Mouse (Mus musculus): Measurements from ENCODE around the gene Rnf166. TPM values are rescaled to one million over a fixed set of nuclear protein-coding genes. Genes with fewer than 3 reads are reported as not detected.

The Rnf166 gene
- polyA plus RNA-seq, 1 experiment from 2014 or later, result 14.0 TPM

- H3K4me1 ChIP-seq (ENCODE audit: control insufficient read depth, low read depth, low read length), result peaks cover 24% of the 10 kb centered on the region
- peak overlapping the region; percentile 74 for H3K9ac ChIP-seq (ENCODE audit: low read depth, low read length)
- H3K27me3 ChIP-seq (ENCODE audit: control insufficient read depth, insufficient read depth, low read depth, low read length), result no peaks in the 10 kb centered on the region
- peak overlapping the region; percentile 73 for H3K4me3 ChIP-seq (ENCODE audit: low read depth, low read length)
- H3K9me3 ChIP-seq (replicated peaks; ENCODE audit: control insufficient read depth, low read length), result no peaks in the 10 kb centered on the region
- peak overlapping the region; percentile 83 for H3K4me2 ChIP-seq (ENCODE audit: low read depth, low read length)
- H3K27ac ChIP-seq (ENCODE audit: low read length), result peak overlapping the region; percentile 10
- 3% methylated on average over 16 of the region's 16 CpGs for WGBS (ENCODE audit: insufficient replicate concordance)
- peak; percentile 23; the same call in 1 of the 2 replicates for ATAC-seq (ENCODE audit: low read depth)
- H3K36me3 ChIP-seq (ENCODE audit: control insufficient read depth, insufficient read depth), result peaks cover 12% of the 10 kb centered on the region
These were observed 808 bp downstream of the Rnf166 start for GRCm38 (mm10) chr8:122474951-122475560.

DNA sequence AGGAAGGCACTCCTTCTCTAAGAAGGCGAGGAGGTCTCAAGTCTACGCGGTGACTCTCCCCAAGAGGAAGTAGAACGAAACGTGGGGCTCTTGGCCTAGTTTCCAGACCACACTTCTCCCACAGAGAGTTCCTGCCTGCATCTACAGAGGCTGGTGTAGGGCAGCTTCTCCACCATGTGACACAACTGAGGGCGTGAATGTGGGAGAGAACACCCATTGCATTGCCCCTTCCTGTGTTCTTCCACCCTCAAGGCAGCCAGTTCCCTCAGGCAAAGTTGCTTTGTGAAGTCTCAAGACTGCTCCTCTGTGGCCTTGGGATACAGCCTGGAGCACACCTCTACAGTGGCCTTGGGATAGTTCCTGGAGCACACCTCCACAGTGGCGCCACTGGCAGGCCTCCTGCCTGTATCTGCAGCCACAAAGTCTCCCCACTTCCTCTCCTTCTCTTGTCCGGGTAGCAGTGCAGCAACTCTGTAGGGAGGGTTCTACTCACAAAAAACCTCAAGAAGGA lies 1.9 kb downstream of the Rnf166 start:
- peak overlapping the region; percentile 70 for H3K27ac ChIP-seq (ENCODE audit: low read length)
- H3K4me1 ChIP-seq (ENCODE audit: control insufficient read depth, low read depth, low read length), result peaks cover 28% of the 10 kb centered on the region
- H3K9ac ChIP-seq (ENCODE audit: low read depth, low read length), result no peak overlapping the region
- H3K36me3 ChIP-seq (ENCODE audit: control insufficient read depth, insufficient read depth), result peaks cover 3% of the 10 kb centered on the region
- no peak overlapping the region for H3K4me2 ChIP-seq (ENCODE audit: low read depth, low read length)
- no peaks in the 10 kb centered on the region for H3K27me3 ChIP-seq (ENCODE audit: control insufficient read depth, insufficient read depth, low read depth, low read length)
- ATAC-seq (ENCODE audit: low read depth), result no peak
- WGBS (ENCODE audit: insufficient replicate concordance), result 35% methylated on average over 8 of the region's 8 CpGs
- H3K9me3 ChIP-seq (replicated peaks; ENCODE audit: control insufficient read depth, low read length), result no peaks in the 10 kb centered on the region
- no peak overlapping the region for H3K4me3 ChIP-seq (ENCODE audit: low read depth, low read length)

GRCm38 (mm10) chr8:122470691-122471090 lies 5.2 kb downstream of the Rnf166 start:
- ATAC-seq (ENCODE audit: low read depth), result no peak
- Histone ChIP-seq H3K4me1 (ENCODE audit: control insufficient read depth, low read depth, low read length) (peaks cover 20% of the 10 kb centered on the region), H3K4me2 (ENCODE audit: low read depth, low read length) (no peak overlapping the region), H3K27me3 (ENCODE audit: control insufficient read depth, insufficient read depth, low read depth, low read length) (no peaks in the 10 kb centered on the region), H3K9ac (ENCODE audit: low read depth, low read length) (no peak overlapping the region), H3K9me3 (replicated peaks; ENCODE audit: control insufficient read depth, low read length) (no peaks in the 10 kb centered on the region), H3K36me3 (ENCODE audit: control insufficient read depth, insufficient read depth) (no peaks in the 10 kb centered on the region), H3K27ac (ENCODE audit: low read length) (no peak overlapping the region), H3K4me3 (ENCODE audit: low read depth, low read length) (no peak overlapping the region)
- 64% methylated on average over 5 of the region's 5 CpGs for WGBS (ENCODE audit: insufficient replicate concordance)

- Histone ChIP-seq H3K4me2 (ENCODE audit: low read depth, low read length) (no peak overlapping the region), H3K9ac (ENCODE audit: low read depth, low read length) (no peak overlapping the region), H3K27me3 (ENCODE audit: control insufficient read depth, insufficient read depth, low read depth, low read length) (no peaks in the 10 kb centered on the region), H3K27ac (ENCODE audit: low read length) (no peak overlapping the region), H3K9me3 (replicated peaks; ENCODE audit: control insufficient read depth, low read length) (no peaks in the 10 kb centered on the region), H3K36me3 (ENCODE audit: control insufficient read depth, insufficient read depth) (no peaks in the 10 kb centered on the region), H3K4me3 (ENCODE audit: low read depth, low read length) (no peak overlapping the region), H3K4me1 (ENCODE audit: control insufficient read depth, low read depth, low read length) (peaks cover 19% of the 10 kb centered on the region)
- WGBS (ENCODE audit: insufficient replicate concordance), result 76% methylated on average over 10 of the region's 10 CpGs
- no peak for ATAC-seq (ENCODE audit: low read depth)
These were observed 5.9 kb downstream of the Rnf166 start for GRCm38 (mm10) chr8:122469965-122470364.

DNA sequence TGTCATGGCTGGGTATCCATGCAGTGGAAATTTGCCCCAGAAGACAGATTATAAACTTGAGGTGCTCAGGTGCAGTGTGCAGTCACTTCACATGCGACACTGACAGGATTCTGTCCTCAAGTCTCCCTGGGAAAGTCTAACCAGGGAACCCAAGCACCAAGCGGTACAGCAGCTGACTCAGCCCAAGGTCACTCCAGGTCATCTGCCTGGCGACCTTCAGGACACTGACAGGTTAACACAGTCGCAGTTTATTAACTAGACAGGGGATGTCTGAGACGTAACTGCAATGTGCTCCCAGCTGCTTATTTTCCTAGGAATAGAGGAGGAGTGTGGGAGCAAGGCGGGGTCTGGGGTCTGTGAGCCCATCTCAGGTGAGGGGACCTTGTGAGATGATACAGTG lies 6.5 kb downstream of the Rnf166 start:
- Histone ChIP-seq H3K36me3 (ENCODE audit: control insufficient read depth, insufficient read depth) (no peaks in the 10 kb centered on the region), H3K4me3 (ENCODE audit: low read depth, low read length) (no peak overlapping the region), H3K9ac (ENCODE audit: low read depth, low read length) (no peak overlapping the region), H3K4me1 (ENCODE audit: control insufficient read depth, low read depth, low read length) (peaks cover 18% of the 10 kb centered on the region), H3K27ac (ENCODE audit: low read length) (no peak overlapping the region), H3K9me3 (replicated peaks; ENCODE audit: control insufficient read depth, low read length) (no peaks in the 10 kb centered on the region), H3K4me2 (ENCODE audit: low read depth, low read length) (no peak overlapping the region), H3K27me3 (ENCODE audit: control insufficient read depth, insufficient read depth, low read depth, low read length) (no peaks in the 10 kb centered on the region)
- no peak for ATAC-seq (ENCODE audit: low read depth)
- 61% methylated on average over 6 of the region's 6 CpGs for WGBS (ENCODE audit: insufficient replicate concordance)

DNA sequence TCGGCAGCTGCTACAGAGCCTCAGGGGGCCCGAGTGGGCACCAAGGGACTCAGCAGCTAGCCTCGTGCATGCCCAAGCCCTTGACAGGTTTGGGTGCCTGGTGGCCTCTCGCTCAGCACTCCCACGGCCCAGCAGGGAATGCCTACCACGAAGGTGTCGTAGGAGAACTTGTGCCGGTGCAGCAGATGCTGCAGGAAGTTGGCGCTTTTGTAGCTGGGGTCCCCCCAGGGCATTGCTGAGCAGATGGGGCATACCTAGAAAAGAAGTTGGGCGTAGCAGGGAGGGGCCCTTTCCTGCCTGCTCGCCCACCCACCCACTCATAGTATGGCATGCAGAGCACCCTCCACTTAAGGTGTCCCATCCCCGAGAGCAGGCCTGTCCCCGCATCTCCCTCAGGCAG lies 8.0 kb downstream of the Rnf166 start:
- H3K4me3 ChIP-seq (ENCODE audit: low read depth, low read length), result no peak overlapping the region
- H3K4me1 ChIP-seq (ENCODE audit: control insufficient read depth, low read depth, low read length), result peaks cover 25% of the 10 kb centered on the region
- H3K36me3 ChIP-seq (ENCODE audit: control insufficient read depth, insufficient read depth), result no peaks in the 10 kb centered on the region
- no peak for ATAC-seq (ENCODE audit: low read depth)
- WGBS (ENCODE audit: insufficient replicate concordance), result 77% methylated on average over 13 of the region's 13 CpGs
- H3K27ac ChIP-seq (ENCODE audit: low read length), result no peak overlapping the region
- no peak overlapping the region for H3K9ac ChIP-seq (ENCODE audit: low read depth, low read length)
- H3K9me3 ChIP-seq (replicated peaks; ENCODE audit: control insufficient read depth, low read length), result no peaks in the 10 kb centered on the region
- H3K4me2 ChIP-seq (ENCODE audit: low read depth, low read length), result no peak overlapping the region
- H3K27me3 ChIP-seq (ENCODE audit: control insufficient read depth, insufficient read depth, low read depth, low read length), result no peaks in the 10 kb centered on the region

DNA sequence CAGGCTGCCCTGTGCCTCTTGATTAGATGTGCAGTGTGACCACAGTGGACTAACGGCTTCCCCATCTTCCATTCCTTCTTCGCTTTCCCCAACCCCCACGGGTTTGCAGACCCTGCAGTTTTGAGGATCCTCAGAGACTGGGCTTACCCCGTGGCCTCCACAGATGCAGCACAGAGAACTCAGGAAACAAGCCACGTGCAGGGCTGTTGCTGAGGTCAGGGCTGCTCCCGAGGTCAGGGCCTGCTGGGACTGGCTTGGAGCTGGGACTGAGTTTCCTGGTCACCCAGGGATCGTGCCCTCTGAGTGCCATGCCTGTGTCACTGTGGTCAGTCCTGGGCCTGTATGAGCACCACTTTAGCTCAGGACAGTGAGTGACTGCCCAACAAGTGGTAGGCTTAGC lies 10.9 kb downstream of the Rnf166 start:
- Histone ChIP-seq H3K27ac (ENCODE audit: low read length) (no peak overlapping the region), H3K27me3 (ENCODE audit: control insufficient read depth, insufficient read depth, low read depth, low read length) (peaks cover 21% of the 10 kb centered on the region), H3K4me1 (ENCODE audit: control insufficient read depth, low read depth, low read length) (peaks cover 38% of the 10 kb centered on the region), H3K9me3 (replicated peaks; ENCODE audit: control insufficient read depth, low read length) (no peaks in the 10 kb centered on the region), H3K4me2 (ENCODE audit: low read depth, low read length) (no peak overlapping the region), H3K9ac (ENCODE audit: low read depth, low read length) (no peak overlapping the region), H3K4me3 (ENCODE audit: low read depth, low read length) (no peak overlapping the region), H3K36me3 (ENCODE audit: control insufficient read depth, insufficient read depth) (no peaks in the 10 kb centered on the region)
- ATAC-seq (ENCODE audit: low read depth), result no peak
- 16% methylated on average over 7 of the region's 7 CpGs for WGBS (ENCODE audit: insufficient replicate concordance)

DNA sequence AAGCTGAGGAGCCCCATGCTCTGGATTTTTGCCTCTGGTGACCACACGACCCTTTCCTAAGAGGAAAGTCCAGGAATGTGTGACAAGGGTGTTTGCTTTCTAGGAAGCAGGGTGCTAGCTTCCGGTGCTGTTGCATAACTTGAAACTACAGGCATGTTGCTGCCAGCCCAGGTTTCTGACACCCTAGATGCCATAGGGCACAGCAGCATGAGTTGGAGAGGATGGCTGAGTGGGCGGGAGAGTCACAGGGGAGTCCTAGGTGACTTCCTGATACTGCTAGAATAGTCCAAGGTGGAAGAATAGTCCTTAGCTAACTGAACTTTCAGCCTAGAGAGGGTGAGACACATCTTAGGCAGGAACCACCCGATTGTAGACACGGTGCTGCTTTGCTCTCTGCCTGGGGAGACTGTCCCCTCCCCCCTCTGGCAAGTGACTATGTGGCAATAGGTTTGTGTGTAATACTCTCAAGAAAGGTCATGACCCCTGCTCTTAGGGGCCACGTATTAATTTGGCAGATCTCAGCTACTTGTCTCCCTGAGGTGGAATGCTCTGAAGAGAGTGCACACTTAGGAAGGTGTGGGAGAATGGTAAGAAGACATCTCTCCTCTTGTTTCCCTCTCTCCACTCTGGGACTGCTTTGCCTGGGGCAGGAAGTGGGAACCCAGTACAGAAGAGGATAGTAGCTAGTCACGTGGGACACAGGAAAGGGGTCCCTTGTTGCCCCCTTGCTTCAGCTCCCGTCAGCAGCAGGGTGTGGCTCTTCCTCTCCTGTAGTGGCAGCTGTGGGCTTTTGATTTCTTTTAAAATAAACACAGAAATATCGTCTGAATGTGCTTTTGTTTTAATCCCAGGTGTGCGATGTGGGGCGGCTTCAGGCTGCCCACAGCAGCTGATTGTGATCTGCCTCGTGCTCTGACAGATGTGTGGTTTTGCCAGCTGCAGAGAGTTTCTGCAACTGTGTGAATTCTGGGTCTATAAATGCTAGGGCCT lies 11.9 kb downstream of the Rnf166 start:
- 0 out of 2 replicates have a peak overlapping the region, but pooled peaks have one; percentile 15 for H3K27ac ChIP-seq (ENCODE audit: low read length)
- H3K36me3 ChIP-seq (ENCODE audit: control insufficient read depth, insufficient read depth), result no peaks in the 10 kb centered on the region
- ATAC-seq (ENCODE audit: low read depth), result peak; percentile 31
- WGBS (ENCODE audit: insufficient replicate concordance), result 16% methylated on average over 12 of the region's 12 CpGs
- no peak overlapping the region for H3K9ac ChIP-seq (ENCODE audit: low read depth, low read length)
- H3K4me1 ChIP-seq (ENCODE audit: control insufficient read depth, low read depth, low read length), result peaks cover 36% of the 10 kb centered on the region
- no peak overlapping the region for H3K4me2 ChIP-seq (ENCODE audit: low read depth, low read length)
- peaks cover 31% of the 10 kb centered on the region for H3K27me3 ChIP-seq (ENCODE audit: control insufficient read depth, insufficient read depth, low read depth, low read length)
- H3K9me3 ChIP-seq (replicated peaks; ENCODE audit: control insufficient read depth, low read length), result no peaks in the 10 kb centered on the region
- H3K4me3 ChIP-seq (ENCODE audit: low read depth, low read length), result no peak overlapping the region

- WGBS (ENCODE audit: insufficient replicate concordance), result 67% methylated on average over 8 of the region's 8 CpGs
- no peaks in the 10 kb centered on the region for H3K36me3 ChIP-seq (ENCODE audit: control insufficient read depth, insufficient read depth)
- H3K27me3 ChIP-seq (ENCODE audit: control insufficient read depth, insufficient read depth, low read depth, low read length), result peaks cover 34% of the 10 kb centered on the region
- H3K4me1 ChIP-seq (ENCODE audit: control insufficient read depth, low read depth, low read length), result peaks cover 36% of the 10 kb centered on the region
- H3K27ac ChIP-seq (ENCODE audit: low read length), result no peak overlapping the region
- no peak overlapping the region for H3K4me2 ChIP-seq (ENCODE audit: low read depth, low read length)
- ATAC-seq (ENCODE audit: low read depth), result no peak
- no peak overlapping the region for H3K4me3 ChIP-seq (ENCODE audit: low read depth, low read length)
- H3K9me3 ChIP-seq (replicated peaks; ENCODE audit: control insufficient read depth, low read length), result no peaks in the 10 kb centered on the region
- H3K9ac ChIP-seq (ENCODE audit: low read depth, low read length), result no peak overlapping the region
These were observed 13.4 kb downstream of the Rnf166 start for GRCm38 (mm10) chr8:122462510-122462909.
